Mouse (Mus musculus) liver, embryonic 14.5 days (tissue): ENCODE measurements around the gene Mob1a.

Experiments used
- CTCF ChIP-seq: IDR thresholded peaks from 2 replicates; pipeline ENCODE4 v1.5.1; 2016; ENCODE audit warnings: antibody characterized with exemption, low read depth, control low read depth
- EP300 ChIP-seq: IDR thresholded peaks from 2 replicates; pipeline ENCODE4 v1.6.1; 2016; ENCODE audit warnings: antibody characterized with exemption, low read depth

- no peak for TF ChIP-seq EP300
- TF ChIP-seq CTCF = no peak
These were observed 14.6 kb upstream of the Mob1a start for GRCm38 (mm10) chr6:83311206-83311605.
